Mouse (Mus musculus) ES-Bruce4 (cell line): ENCODE measurements around the gene Efcab12.

Source experiments
- CTCF ChIP-seq: IDR thresholded peaks from one replicate; pipeline ENCODE4 v1.8.1; 2011; ENCODE audit warnings: low read depth, low read length
- POLR2A ChIP-seq: IDR thresholded peaks from one replicate; pipeline ENCODE4 v1.8.1; 2011; ENCODE audit warnings: low read length; ENCODE audit not compliant: insufficient read depth

DNA sequence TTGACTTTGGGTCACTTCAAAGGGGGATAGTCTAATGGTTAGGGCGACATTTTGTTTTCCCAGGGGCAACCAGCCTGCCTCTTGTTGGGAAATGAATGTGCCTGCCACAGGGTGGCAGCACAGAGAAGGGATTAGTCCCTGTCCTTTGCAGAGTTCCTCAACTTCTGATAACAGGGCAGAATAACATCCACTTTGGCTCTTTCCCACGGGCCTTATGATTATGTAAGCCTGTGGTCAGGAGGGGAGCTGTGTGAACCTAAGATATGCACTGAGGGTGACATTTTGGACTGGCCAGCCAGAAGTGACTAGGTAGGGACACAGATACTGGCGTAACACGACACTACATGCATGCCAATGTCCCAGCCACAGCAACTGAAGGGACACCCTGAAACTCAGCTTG is 24.1 kb downstream of the Efcab12 start:
- TF ChIP-seq POLR2A (no peak), CTCF (peak; percentile 80)
